In genomic region chr6:30400716-30401115, GRCm38 (mm10) we compare ENCODE assay signal across 9 mouse cellular contexts. TPM values are rescaled to one million over a fixed set of nuclear protein-coding genes. Genes with fewer than 3 reads are reported as not detected.
DNase-seq lines count a peak whose midpoint lies in the region; ATAC-seq and TF ChIP-seq lines count a peak whose summit lies in the region.
"Had no signal": no experiment of that assay in that cellular context is flagged by ENCODE, and none has a peak within 500 bp of the region (broad histone marks: within the 10 kb centered on the region; RNA-seq: fewer than 3 reads in every experiment).

No protein-coding gene starts in this region.

- no peaks in the 10 kb centered on the region for H3K27me3 ChIP-seq in heart, embryonic 10.5 days (ENCODE audit: insufficient read depth, poor library complexity, severe bottlenecking)
- H3K27me3 ChIP-seq in forebrain, postnatal 0 days (ENCODE audit: insufficient read depth, low read length) = no peaks in the 10 kb centered on the region
- no peaks in the 10 kb centered on the region for H3K27me3 ChIP-seq in liver, embryonic 16.5 days (ENCODE audit: control insufficient read depth, insufficient read depth, low read depth, low read length)
- H3K27me3 ChIP-seq: Patski had no signal

- H3K4me3 ChIP-seq in heart, embryonic 10.5 days = peak overlapping the region; percentile 100
- H3K4me3 ChIP-seq in ES-E14 (ENCODE audit: insufficient read depth in 1 of 2, low read depth in 1 of 2, low read length in 2 of 2, poor library complexity in 1 of 2, severe bottlenecking in 1 of 2) = peak overlapping the region; percentile 83 to 98; a peak in 3 of 4 replicates
- peak overlapping the region; percentile 74 for H3K4me3 ChIP-seq in forebrain, postnatal 0 days (ENCODE audit: low read depth, low read length)
- peak overlapping the region; percentile 98 for H3K4me3 ChIP-seq in liver, embryonic 16.5 days (ENCODE audit: low read depth, low read length)

- H3K9me3 ChIP-seq in heart, embryonic 10.5 days = no peaks in the 10 kb centered on the region
- no peaks in the 10 kb centered on the region for H3K9me3 ChIP-seq in ES-E14 (ENCODE audit: control insufficient read depth, insufficient read depth, low read depth, low read length)
- H3K9me3 ChIP-seq in forebrain, postnatal 0 days (ENCODE audit: low read length) = no peaks in the 10 kb centered on the region
- H3K9me3 ChIP-seq in liver, embryonic 16.5 days (replicated peaks; ENCODE audit: control insufficient read depth, low read length) = no peaks in the 10 kb centered on the region

- TF ChIP-seq CTCF in forebrain, postnatal 0 days (IDR thresholded peaks at IDR 0.05; ENCODE audit: low read depth) = no peak

- H3K36me3 ChIP-seq in heart, embryonic 10.5 days = no peaks in the 10 kb centered on the region
- H3K36me3 ChIP-seq in ES-E14 (ENCODE audit: control insufficient read depth, insufficient read depth, low read length, poor library complexity, severe bottlenecking) = no peaks in the 10 kb centered on the region
- H3K36me3 ChIP-seq in forebrain, postnatal 0 days (ENCODE audit: insufficient read depth) = no peaks in the 10 kb centered on the region
- no peaks in the 10 kb centered on the region for H3K36me3 ChIP-seq in liver, embryonic 16.5 days (ENCODE audit: control insufficient read depth, insufficient read depth)

- DNase-seq in heart, embryonic 10.5 days (ENCODE audit: low spot score) = peak; percentile 28
- DNase-seq in heart, adult 9 months (ENCODE audit: low spot score in 2 of 2) = no peak
- no peak for DNase-seq in ES-E14 (ENCODE audit: low read depth, low spot score)
- DNase-seq in forebrain, postnatal 0 days = no peak
- no peak for DNase-seq in c-Kit-positive CD71-positive TER-119-positive erythroid progenitor cells, embryonic 14.5 days (ENCODE audit: low spot score)
- DNase-seq in cerebellum, adult 9-10 months = no peak

- H3K9ac ChIP-seq in ES-E14 (ENCODE audit: insufficient read depth, low read depth, low read length, poor library complexity, severe bottlenecking) = no peak overlapping the region; the same call in 1 of the 2 replicates
- peak overlapping the region; percentile 93 for H3K9ac ChIP-seq in forebrain, postnatal 0 days
- peak overlapping the region; percentile 97 for H3K9ac ChIP-seq in liver, embryonic 16.5 days (ENCODE audit: low read depth, low read length)

- peaks cover 4% of the 10 kb centered on the region; the same call in 1 of the 2 replicates for H3K4me1 ChIP-seq in heart, embryonic 10.5 days
- H3K4me1 ChIP-seq in ES-E14 (ENCODE audit: control insufficient read depth in 2 of 2, insufficient read depth in 2 of 2, low read length in 2 of 2, poor library complexity in 1 of 2) = peaks cover 0 to 12% of the 10 kb centered on the region in 2 experiments; a peak in 2 of 4 replicates
- 0 out of 2 replicates have a peak, but pooled peaks cover 4% of the 10 kb centered on the region for H3K4me1 ChIP-seq in forebrain, postnatal 0 days (ENCODE audit: insufficient read depth)
- peaks cover 12% of the 10 kb centered on the region for H3K4me1 ChIP-seq in liver, embryonic 16.5 days (ENCODE audit: control insufficient read depth, low read depth, low read length)

- ATAC-seq in forebrain, postnatal 0 days = no peak
- ATAC-seq in liver, embryonic 16.5 days (ENCODE audit: low read depth) = no peak
- ATAC-seq in monocyte, adult 5-6 weeks (replicated peaks; ENCODE audit: insufficient number of reproducible peaks, low FRiP score, low TSS enrichment, poor library complexity, severe bottlenecking) = no peak

- H3K4me2 ChIP-seq in forebrain, postnatal 0 days (ENCODE audit: low read depth) = peak overlapping the region; percentile 47
- H3K4me2 ChIP-seq in liver, embryonic 16.5 days (ENCODE audit: low read depth, low read length) = peak overlapping the region; percentile 87

- peak overlapping the region; percentile 98 for H3K27ac ChIP-seq in heart, embryonic 10.5 days
- H3K27ac ChIP-seq in ES-E14 (ENCODE audit: insufficient read depth, low read depth, low read length, poor library complexity, severe bottlenecking) = no peak overlapping the region
- H3K27ac ChIP-seq in forebrain, postnatal 0 days (ENCODE audit: low read depth, low read length) = peak overlapping the region; percentile 99
- H3K27ac ChIP-seq in liver, embryonic 16.5 days (ENCODE audit: low read length) = peak overlapping the region; percentile 76; the same call in 1 of the 2 replicates

- in situ Hi-C loops in ES-E14 (cut with MboI; ENCODE audit: low sequenced_read_pairs in 2 of 2, unreplicated experiment in 2 of 2) = loop anchor here in 1 of 2 experiments (25.0 kb wide), 1 partner anchor 587 kb away; no protein-coding TSS in a partner anchor

- 12% methylated on average over 7 of the region's 7 CpGs for WGBS in heart, embryonic 10.5 days
- 3% methylated on average over 7 of the region's 7 CpGs for WGBS in forebrain, postnatal 0 days
- 5% methylated on average over 7 of the region's 7 CpGs for WGBS in liver, embryonic 16.5 days (ENCODE audit: insufficient replicate concordance)

TF ChIP-seq in ES-E14, 5 proteins besides CTCF, POLR2A, EP300 and RAD21:
- TF ChIP-seq ZNF384 (IDR thresholded peaks at IDR 0.05; ENCODE audit: low read depth, low read length) = 0 out of 2 replicates have a peak, but pooled peaks have one; percentile 20
- no peak for TF ChIP-seq ZC3H11A (IDR thresholded peaks at IDR 0.05; ENCODE audit: borderline replicate concordance, low read depth, low read length)
- no peak for TF ChIP-seq HCFC1 (IDR thresholded peaks at IDR 0.05; ENCODE audit: borderline replicate concordance, insufficient read depth, low read length)
- no peak for TF ChIP-seq CHD2 (IDR thresholded peaks at IDR 0.05; ENCODE audit: low read depth, low read length)
- TF ChIP-seq MAFK (IDR thresholded peaks at IDR 0.05; ENCODE audit: insufficient read depth, low read depth, low read length) = no peak

RNA-seq across cellular contexts. Expression of gene Klhdc10, which starts 1.0 kb away (rescaled TPM):
- polyA plus RNA-seq in heart, embryonic 10.5 days (2016; fragmentation: Nextera tagmentation; extraction: Ambion mirVana) = 30.9 and 33.8 TPM in 2 replicates
- total RNA-seq in ES-E14 (2012; rRNA removed) = 44.2 and 48.9 TPM in 2 replicates
- 111 and 160 TPM in 2 replicates for total RNA-seq in forebrain, postnatal 0 days (2014; rRNA removed)
- 17.7 and 24.3 TPM in 2 replicates for polyA plus RNA-seq in forebrain, postnatal 0 days (2015; fragmentation: Nextera tagmentation; extraction: Ambion mirVana)
- 6.8 and 7.5 TPM in 2 replicates for polyA plus RNA-seq in liver, embryonic 16.5 days (2015; fragmentation: Nextera tagmentation; extraction: Ambion mirVana)
- 18.1 to 20.3 TPM (median 19.7 TPM) in 3 replicates for total RNA-seq in monocyte, adult 5-6 weeks (2017)

RNA-seq across cellular contexts. Expression of gene Zc3hc1, which starts 9.9 kb away (rescaled TPM):
- polyA plus RNA-seq in heart, embryonic 10.5 days (2016; fragmentation: Nextera tagmentation; extraction: Ambion mirVana) = 55.6 and 71.2 TPM in 2 replicates
- total RNA-seq in ES-E14 (2012; rRNA removed) = 50.5 and 64.4 TPM in 2 replicates
- 56.7 and 57.2 TPM in 2 replicates for total RNA-seq in forebrain, postnatal 0 days (2014; rRNA removed)
- 69.4 and 71.9 TPM in 2 replicates for polyA plus RNA-seq in forebrain, postnatal 0 days (2015; fragmentation: Nextera tagmentation; extraction: Ambion mirVana)
- 20.9 and 22.5 TPM in 2 replicates for polyA plus RNA-seq in liver, embryonic 16.5 days (2015; fragmentation: Nextera tagmentation; extraction: Ambion mirVana)
- total RNA-seq in monocyte, adult 5-6 weeks (2017) = 19.6 to 33.1 TPM (median 20.4 TPM) in 3 replicates
